Mouse (Mus musculus): ENCODE results near the gene Nphp3. TPM values are rescaled to one million over a fixed set of nuclear protein-coding genes. Genes with fewer than 3 reads are reported as not detected.

The Nphp3 gene
- total and polyA plus RNA-seq, 3 experiments, result 2.3 to 3.7 TPM; not detected in 1

DNA sequence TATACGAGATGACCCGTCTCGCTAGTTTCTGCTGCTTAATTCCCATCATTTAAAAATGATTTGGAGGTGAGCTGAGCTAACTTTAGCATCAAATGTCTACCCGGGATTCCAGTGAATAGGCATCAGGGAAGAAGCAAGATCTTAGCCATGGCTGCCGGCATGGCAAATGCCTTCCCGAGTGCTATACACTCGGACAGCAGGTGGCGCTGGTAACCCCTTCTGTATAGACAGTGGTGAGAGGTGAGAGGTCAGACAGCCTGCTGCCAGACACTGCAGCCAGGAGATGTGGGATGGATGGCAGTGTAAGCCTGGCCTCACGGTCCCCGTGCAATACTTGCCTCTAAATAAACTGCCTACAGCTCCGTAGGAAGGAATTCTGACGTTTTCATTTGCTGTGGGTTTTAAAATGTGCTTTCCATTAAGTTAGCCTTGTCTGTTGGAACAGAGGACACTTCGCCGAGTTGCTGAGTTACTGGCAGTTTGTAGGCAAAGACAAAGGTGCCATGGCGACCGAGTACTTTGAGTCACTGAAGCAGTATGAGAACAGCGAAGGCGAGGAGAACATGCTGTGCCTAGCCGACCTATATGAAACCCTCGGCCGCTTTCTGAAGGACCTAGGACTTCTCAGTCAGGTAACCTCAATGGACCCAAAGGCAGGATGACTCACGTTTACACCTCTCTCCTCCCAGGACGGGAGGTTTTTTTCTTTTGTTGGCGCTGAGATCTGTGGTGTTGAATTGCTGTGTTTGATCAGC, 33.1 kb downstream of the Nphp3 start (continued):
- TF ChIP-seq RCOR1 (IDR thresholded peaks at IDR 0.05; ENCODE audit: low read depth, low read length) (no peak), SIN3A (IDR thresholded peaks at IDR 0.05; ENCODE audit: low read length) (no peak), MYC (IDR thresholded peaks at IDR 0.05; ENCODE audit: low read depth, low read length) (no peak), CTCF (IDR thresholded peaks at IDR 0.05 in 2 of 3, conservative IDR thresholded peaks at IDR 0.05 in 1 of 3; ENCODE audit: control insufficient read depth in 1 of 3, insufficient read depth in 1 of 3, low read depth in 2 of 3, low read length in 3 of 3, poor library complexity in 1 of 3, severe bottlenecking in 1 of 3) (peak; percentile 85 to 87 (median 87)), SMC3 (IDR thresholded peaks at IDR 0.05; ENCODE audit: low read depth, low read length) (peak; percentile 84), EP300 (IDR thresholded peaks at IDR 0.05; ENCODE audit: low read depth in 1 of 2, low read length in 2 of 2) (no peak)

DNA sequence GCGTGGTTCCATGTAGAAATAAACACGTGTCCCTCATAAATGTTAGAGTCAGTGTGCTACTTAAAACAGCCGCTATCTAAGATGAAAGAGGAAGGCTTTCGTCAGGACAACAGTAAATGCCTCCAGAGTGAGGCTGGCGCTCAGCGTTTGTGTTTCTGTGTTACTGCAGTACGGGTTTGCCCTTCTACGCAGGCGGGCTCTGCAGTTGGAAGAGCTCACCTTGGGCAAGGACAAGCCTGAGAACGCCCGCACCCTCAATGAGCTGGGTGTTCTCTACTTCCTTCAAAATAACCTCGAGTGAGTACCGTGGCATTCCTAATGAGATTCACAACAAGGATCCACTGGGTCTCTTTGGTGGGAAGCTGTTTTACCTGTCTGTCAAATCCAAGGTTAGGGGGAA, 35.9 kb downstream of the Nphp3 start:
- no peak overlapping the region for H3K27ac ChIP-seq (ENCODE audit: control insufficient read depth, low read depth, low read length)
- H3K4me1 ChIP-seq (ENCODE audit: control insufficient read depth in 1 of 2, insufficient read depth in 2 of 2, low read length in 2 of 2), result no peaks in the 10 kb centered on the region
- no peak overlapping the region for H3K4me3 ChIP-seq (ENCODE audit: control insufficient read depth in 1 of 2, insufficient read depth in 1 of 2, low read depth in 2 of 2, low read length in 2 of 2)
- no peaks in the 10 kb centered on the region for H3K9me3 ChIP-seq (replicated peaks; ENCODE audit: insufficient read depth, low read length)
- no peaks in the 10 kb centered on the region for H3K36me3 ChIP-seq (ENCODE audit: control insufficient read depth in 1 of 2, insufficient read depth in 2 of 2, low read length in 2 of 2)
- no peaks in the 10 kb centered on the region for H3K79me2 ChIP-seq (ENCODE audit: control insufficient read depth, insufficient read depth, low read length, poor library complexity)
- no peak for DNase-seq (ENCODE audit: low read depth, low spot score)
- no peak for TF ChIP-seq MYB (IDR thresholded peaks at IDR 0.05; ENCODE audit: low read depth, low read length)
- no peaks in the 10 kb centered on the region for H3K27me3 ChIP-seq (ENCODE audit: control insufficient read depth in 1 of 2, insufficient read depth in 2 of 2, low read length in 2 of 2)
- no peak overlapping the region for H3K9ac ChIP-seq (ENCODE audit: control insufficient read depth, low read depth, low read length, poor library complexity, severe bottlenecking)

DNA sequence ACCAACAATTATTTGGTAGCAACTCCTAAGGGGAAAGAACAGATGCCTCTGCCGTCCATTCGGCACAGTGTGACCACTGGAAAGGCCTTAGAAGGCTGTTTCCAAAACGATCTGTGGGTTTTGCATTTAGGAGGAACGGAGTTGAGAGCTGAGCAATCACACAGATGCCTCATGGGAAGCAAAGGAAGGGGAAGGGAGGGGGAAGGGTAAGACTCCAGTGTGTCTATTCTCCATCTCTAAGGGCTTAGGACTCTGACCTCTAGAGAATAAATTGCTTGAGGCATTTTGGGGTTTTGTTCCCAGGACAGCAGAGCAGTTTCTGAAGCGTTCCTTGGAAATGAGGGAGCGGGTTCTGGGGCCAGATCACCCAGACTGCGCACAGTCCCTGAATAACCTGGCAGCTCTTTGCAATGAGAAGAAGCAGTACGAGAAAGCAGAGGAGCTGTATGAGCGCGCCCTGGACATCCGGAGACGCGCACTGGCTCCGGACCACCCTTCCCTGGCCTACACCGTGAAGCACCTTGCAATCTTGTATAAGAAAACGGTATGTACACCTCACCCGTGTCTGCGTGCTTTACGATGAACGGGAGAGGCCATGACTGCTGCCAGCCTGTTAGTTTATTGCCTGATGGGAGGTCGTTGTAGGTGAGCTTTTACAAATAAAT, 36.8 kb downstream of the Nphp3 start:
- no peaks in the 10 kb centered on the region for H3K27me3 ChIP-seq (ENCODE audit: control insufficient read depth in 1 of 2, insufficient read depth in 2 of 2, low read length in 2 of 2)
- no peaks in the 10 kb centered on the region for H3K36me3 ChIP-seq (ENCODE audit: control insufficient read depth in 1 of 2, insufficient read depth in 2 of 2, low read length in 2 of 2)
- H3K9me3 ChIP-seq (replicated peaks; ENCODE audit: insufficient read depth, low read length), result no peaks in the 10 kb centered on the region
- DNase-seq (ENCODE audit: low read depth, low spot score), result no peak
- no peaks in the 10 kb centered on the region for H3K4me1 ChIP-seq (ENCODE audit: control insufficient read depth in 1 of 2, insufficient read depth in 2 of 2, low read length in 2 of 2)
- TF ChIP-seq ZMIZ1 (IDR thresholded peaks at IDR 0.05; ENCODE audit: low read depth, low read length) (no peak), SMC3 (IDR thresholded peaks at IDR 0.05; ENCODE audit: low read depth, low read length) (no peak), MYB (IDR thresholded peaks at IDR 0.05; ENCODE audit: low read depth, low read length) (no peak), MAFK (IDR thresholded peaks at IDR 0.05; ENCODE audit: borderline replicate concordance, low read depth, low read length) (no peak)
- H3K79me2 ChIP-seq (ENCODE audit: control insufficient read depth, insufficient read depth, low read length, poor library complexity), result no peaks in the 10 kb centered on the region
- H3K9ac ChIP-seq (ENCODE audit: control insufficient read depth, low read depth, low read length, poor library complexity, severe bottlenecking), result no peak overlapping the region
- no peak overlapping the region for H3K4me3 ChIP-seq (ENCODE audit: control insufficient read depth in 1 of 2, insufficient read depth in 1 of 2, low read depth in 2 of 2, low read length in 2 of 2)
- no peak overlapping the region for H3K27ac ChIP-seq (ENCODE audit: control insufficient read depth, low read depth, low read length)

DNA sequence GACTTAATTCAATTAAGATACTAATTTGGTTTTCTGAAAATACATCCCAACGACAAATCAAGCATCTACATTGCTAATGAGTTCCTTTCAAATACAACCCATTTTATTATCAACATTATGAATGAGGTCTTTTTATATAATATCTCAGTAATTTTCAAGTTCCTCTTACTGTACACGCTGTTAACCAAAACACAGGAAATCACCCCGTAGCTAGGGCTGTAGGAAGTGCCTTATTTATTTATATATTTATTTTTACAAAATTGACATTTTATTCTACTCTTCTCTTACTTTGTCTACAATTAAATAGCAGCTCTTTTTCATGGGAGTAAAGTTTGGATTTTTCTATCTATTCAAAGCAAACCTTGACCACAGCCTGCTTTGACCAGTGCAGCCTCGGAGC, 37.4 kb downstream of the Nphp3 start:
- Histone ChIP-seq H3K36me3 (ENCODE audit: control insufficient read depth in 1 of 2, insufficient read depth in 2 of 2, low read length in 2 of 2) (no peaks in the 10 kb centered on the region), H3K27ac (ENCODE audit: control insufficient read depth, low read depth, low read length) (no peak overlapping the region), H3K27me3 (ENCODE audit: control insufficient read depth in 1 of 2, insufficient read depth in 2 of 2, low read length in 2 of 2) (no peaks in the 10 kb centered on the region), H3K9ac (ENCODE audit: control insufficient read depth, low read depth, low read length, poor library complexity, severe bottlenecking) (no peak overlapping the region), H3K4me3 (ENCODE audit: control insufficient read depth in 1 of 2, insufficient read depth in 1 of 2, low read depth in 2 of 2, low read length in 2 of 2) (no peak overlapping the region), H3K4me1 (ENCODE audit: control insufficient read depth in 1 of 2, insufficient read depth in 2 of 2, low read length in 2 of 2) (no peaks in the 10 kb centered on the region), H3K79me2 (ENCODE audit: control insufficient read depth, insufficient read depth, low read length, poor library complexity) (no peaks in the 10 kb centered on the region), H3K9me3 (replicated peaks; ENCODE audit: insufficient read depth, low read length) (no peaks in the 10 kb centered on the region)
- TF ChIP-seq GABPA (IDR thresholded peaks at IDR 0.05; ENCODE audit: low read depth, low read length) (no peak), ETS1 (IDR thresholded peaks at IDR 0.05; ENCODE audit: low read depth, low read length) (no peak), GATA1 (IDR thresholded peaks at IDR 0.05; ENCODE audit: low read depth, low read length) (no peak)
- peak; percentile 16 for DNase-seq (ENCODE audit: low read depth, low spot score)
